Comparison of ENCODE assay signal across 25 mouse cellular contexts in genomic region chr9:23423748-23424147, GRCm38 (mm10).
A peak's percentile ranks its signal among the peaks of the same experiment; 100 is the strongest.
DNase-seq lines count a peak whose midpoint lies in the region; ATAC-seq lines count a peak whose summit lies in the region.
"Had no signal": no experiment of that assay in that cellular context is flagged by ENCODE, and none has a peak within 500 bp of the region (broad histone marks: within the 10 kb centered on the region; RNA-seq: fewer than 3 reads in every experiment).

No protein-coding gene starts in this region.

- intact Hi-C loops in heart, postnatal 10 days (cut with DNase I), result no loop called here

- DNase-seq in adrenal gland, adult 2 months, result peak; percentile 6
- DNase-seq in adrenal gland, adult 8-10 months, result no peak
- DNase-seq in heart, embryonic 10.5 days (ENCODE audit: low spot score), result peak; percentile 69
- no peak for DNase-seq in heart, postnatal 10 days
- peak; percentile 3 for DNase-seq in 3134 (ENCODE audit: extremely low read depth, insufficient read length, low spot score)
- DNase-seq: B cell, adult 2 months; cerebellum, adult 11-12 months; cerebellum, adult 8-10 months; cerebellum, postnatal 10 days; cerebellum, postnatal 36 days; embryo, embryonic 11 days; gastrocnemius, postnatal 25 days; heart, adult 18-20 months had no signal

- H3K36me3 ChIP-seq in heart, embryonic 10.5 days, result no peaks in the 10 kb centered on the region
- no peaks in the 10 kb centered on the region for H3K36me3 ChIP-seq in kidney, embryonic 16.5 days (ENCODE audit: insufficient read depth, low read length)
- H3K36me3 ChIP-seq: embryonic facial prominence, embryonic 10.5 days; embryonic facial prominence, embryonic 13.5 days; forebrain, embryonic 12.5 days; forebrain, embryonic 15.5 days; G1E; heart, embryonic 13.5 days; hindbrain, embryonic 12.5 days; hindbrain, embryonic 15.5 days had no signal

- no peak overlapping the region for H3K27ac ChIP-seq in heart, embryonic 10.5 days
- H3K27ac ChIP-seq in kidney, embryonic 16.5 days (ENCODE audit: low read length), result no peak overlapping the region
- H3K27ac ChIP-seq: embryonic facial prominence, embryonic 10.5 days; embryonic facial prominence, embryonic 13.5 days; forebrain, embryonic 12.5 days; forebrain, embryonic 15.5 days; heart, embryonic 13.5 days; hindbrain, embryonic 12.5 days; hindbrain, embryonic 15.5 days had no signal

- H3K9ac ChIP-seq in kidney, embryonic 16.5 days (replicated peaks; ENCODE audit: low read length), result no peak overlapping the region
- H3K9ac ChIP-seq: embryonic facial prominence, embryonic 13.5 days; forebrain, embryonic 12.5 days; forebrain, embryonic 15.5 days; heart, embryonic 13.5 days; hindbrain, embryonic 12.5 days; hindbrain, embryonic 15.5 days had no signal

- H3K27me3 ChIP-seq in heart, embryonic 10.5 days (ENCODE audit: insufficient read depth, poor library complexity, severe bottlenecking), result no peaks in the 10 kb centered on the region
- no peaks in the 10 kb centered on the region for H3K27me3 ChIP-seq in kidney, embryonic 16.5 days (ENCODE audit: insufficient read depth, low read length)
- H3K27me3 ChIP-seq: CH12.LX; embryonic facial prominence, embryonic 13.5 days; forebrain, embryonic 12.5 days; forebrain, embryonic 15.5 days; heart, embryonic 13.5 days; hindbrain, embryonic 12.5 days; hindbrain, embryonic 15.5 days had no signal

- H3K4me1 ChIP-seq in heart, embryonic 10.5 days, result no peaks in the 10 kb centered on the region
- H3K4me1 ChIP-seq in kidney, embryonic 16.5 days (ENCODE audit: insufficient read depth, low read length), result no peaks in the 10 kb centered on the region
- H3K4me1 ChIP-seq: embryonic facial prominence, embryonic 10.5 days; forebrain, embryonic 12.5 days; forebrain, embryonic 15.5 days; hindbrain, embryonic 12.5 days; hindbrain, embryonic 15.5 days had no signal

- no peaks in the 10 kb centered on the region for H3K9me3 ChIP-seq in heart, embryonic 10.5 days
- H3K9me3 ChIP-seq in kidney, embryonic 16.5 days (ENCODE audit: low read length), result no peaks in the 10 kb centered on the region
- H3K9me3 ChIP-seq: embryonic facial prominence, embryonic 10.5 days; embryonic facial prominence, embryonic 13.5 days; forebrain, embryonic 12.5 days; forebrain, embryonic 15.5 days; G1E; heart, embryonic 13.5 days; hindbrain, embryonic 12.5 days; hindbrain, embryonic 15.5 days had no signal

- 78% methylated on average over 1 of the region's 1 CpGs for WGBS in heart, embryonic 10.5 days
- WGBS in kidney, embryonic 16.5 days, result 79% methylated on average over 1 of the region's 1 CpGs

- no peak for ATAC-seq in kidney, embryonic 16.5 days (ENCODE audit: low FRiP score, low TSS enrichment)
- ATAC-seq: forebrain, embryonic 15.5 days; intestine, postnatal 0 days had no signal

- no peak overlapping the region for H3K4me3 ChIP-seq in heart, embryonic 10.5 days
- no peak overlapping the region for H3K4me3 ChIP-seq in kidney, embryonic 16.5 days (ENCODE audit: low read length)
- H3K4me3 ChIP-seq: embryonic facial prominence, embryonic 10.5 days; embryonic facial prominence, embryonic 13.5 days; erythroblast, embryonic 14.5 days; forebrain, embryonic 12.5 days; forebrain, embryonic 15.5 days; heart, embryonic 13.5 days; hindbrain, embryonic 12.5 days; hindbrain, embryonic 15.5 days had no signal

- no peak overlapping the region for H3K4me2 ChIP-seq in kidney, embryonic 16.5 days (replicated peaks; ENCODE audit: low read depth, low read length)
- H3K4me2 ChIP-seq: embryonic facial prominence, embryonic 13.5 days; forebrain, embryonic 12.5 days; forebrain, embryonic 15.5 days; heart, embryonic 13.5 days; hindbrain, embryonic 12.5 days; hindbrain, embryonic 15.5 days had no signal

Comparison
In these comparisons a context has a peak if more than half of its experiments do, and no peak if none do; other contexts are left out.
1. DNase-seq: peak in adrenal gland, adult 2 months (single experiment), heart, embryonic 10.5 days (single experiment) and 3134 (single experiment); none in adrenal gland, adult 8-10 months (single experiment) and heart, postnatal 10 days (0 of 2).